Mouse (Mus musculus): Measurements from ENCODE around the gene Uqcr10. TPM values are rescaled to one million over a fixed set of nuclear protein-coding genes. Genes with fewer than 3 reads are reported as not detected.

Gene Uqcr10
- total and polyA plus RNA-seq, 3 experiments = 598 to 1,416 TPM; not detected in 1

GRCm38 (mm10) chr11:4661871-4662495 is 42.2 kb downstream of the Uqcr10 start:
- no peaks in the 10 kb centered on the region for H3K27me3 ChIP-seq (ENCODE audit: control insufficient read depth in 1 of 2, insufficient read depth in 2 of 2, low read length in 2 of 2)
- H3K9me3 ChIP-seq (replicated peaks; ENCODE audit: insufficient read depth, low read length) = no peaks in the 10 kb centered on the region
- H3K9ac ChIP-seq (ENCODE audit: control insufficient read depth, low read depth, low read length, poor library complexity, severe bottlenecking) = no peak overlapping the region
- no peak for DNase-seq (ENCODE audit: low read depth, low spot score)
- peaks cover 20 to 25% of the 10 kb centered on the region in 2 experiments for H3K4me1 ChIP-seq (ENCODE audit: control insufficient read depth in 1 of 2, insufficient read depth in 2 of 2, low read length in 2 of 2)
- H3K4me3 ChIP-seq (ENCODE audit: control insufficient read depth in 1 of 2, insufficient read depth in 1 of 2, low read depth in 2 of 2, low read length in 2 of 2) = no peak overlapping the region
- H3K27ac ChIP-seq (ENCODE audit: control insufficient read depth, low read depth, low read length) = peak overlapping the region; percentile 26; the same call in 1 of the 2 replicates
- H3K79me2 ChIP-seq (ENCODE audit: control insufficient read depth, insufficient read depth, low read length, poor library complexity) = no peaks in the 10 kb centered on the region
- H3K36me3 ChIP-seq (ENCODE audit: control insufficient read depth in 1 of 2, insufficient read depth in 2 of 2, low read length in 2 of 2) = peaks cover 10 to 29% of the 10 kb centered on the region in 2 experiments
- TF ChIP-seq TCF12 (IDR thresholded peaks at IDR 0.05; ENCODE audit: low read depth, low read length) = no peak
- no peak for TF ChIP-seq ELF1 (IDR thresholded peaks at IDR 0.05; ENCODE audit: low read depth, low read length)
- no peak for TF ChIP-seq POLR2AphosphoS2 (IDR thresholded peaks at IDR 0.05; ENCODE audit: low read length)
- no peak for TF ChIP-seq MEF2A (IDR thresholded peaks at IDR 0.05; ENCODE audit: extremely low read depth, insufficient replicate concordance, low read depth, low read length, poor library complexity, severe bottlenecking)
- TF ChIP-seq MAZ (IDR thresholded peaks at IDR 0.05; ENCODE audit: low read depth, low read length) = no peak
- no peak for TF ChIP-seq POLR2A (IDR thresholded peaks at IDR 0.05; ENCODE audit: control insufficient read depth in 1 of 2, insufficient read depth in 1 of 2, low read depth in 1 of 2, low read length in 2 of 2, poor library complexity in 1 of 2)
- no peak for TF ChIP-seq TAL1 (IDR thresholded peaks at IDR 0.05; ENCODE audit: low read length)
- no peak for TF ChIP-seq CHD1 (IDR thresholded peaks at IDR 0.05; ENCODE audit: low read depth, low read length)
- no peak for TF ChIP-seq ZC3H11A (IDR thresholded peaks at IDR 0.05; ENCODE audit: low read depth, low read length)
- no peak for TF ChIP-seq ETS1 (IDR thresholded peaks at IDR 0.05; ENCODE audit: low read depth, low read length)
- no peak for TF ChIP-seq RAD21 (IDR thresholded peaks at IDR 0.05; ENCODE audit: low read depth, low read length)
- TF ChIP-seq NELFE (IDR thresholded peaks at IDR 0.05; ENCODE audit: low read depth, low read length) = no peak
- TF ChIP-seq EP300 (IDR thresholded peaks at IDR 0.05; ENCODE audit: low read depth in 1 of 2, low read length in 2 of 2) = no peak
- TF ChIP-seq ZNF384 (IDR thresholded peaks at IDR 0.05; ENCODE audit: low read depth, low read length) = no peak
- TF ChIP-seq ZMIZ1 (IDR thresholded peaks at IDR 0.05; ENCODE audit: low read depth, low read length) = no peak
- TF ChIP-seq MAFK (IDR thresholded peaks at IDR 0.05; ENCODE audit: borderline replicate concordance, low read depth, low read length) = no peak
- TF ChIP-seq JUND (IDR thresholded peaks at IDR 0.05; ENCODE audit: low read depth, low read length) = no peak
- TF ChIP-seq POLR2AphosphoS5 (IDR thresholded peaks at IDR 0.05; ENCODE audit: borderline replicate concordance, low read depth, low read length) = no peak
- TF ChIP-seq TBP (IDR thresholded peaks at IDR 0.05; ENCODE audit: low read depth, low read length) = no peak
- no peak for TF ChIP-seq MYB (IDR thresholded peaks at IDR 0.05; ENCODE audit: low read depth, low read length)

- Histone ChIP-seq H3K36me3 (ENCODE audit: control insufficient read depth in 1 of 2, insufficient read depth in 2 of 2, low read length in 2 of 2) (peaks cover 10 to 29% of the 10 kb centered on the region in 2 experiments), H3K27ac (ENCODE audit: control insufficient read depth, low read depth, low read length) (peak overlapping the region; percentile 26; the same call in 1 of the 2 replicates), H3K9ac (ENCODE audit: control insufficient read depth, low read depth, low read length, poor library complexity, severe bottlenecking) (no peak overlapping the region)
These were observed 42.8 kb downstream of the Uqcr10 start for GRCm38 (mm10) chr11:4661324-4661723.

More at GRCm38 (mm10) chr11:4661324-4661723, 42.8 kb downstream of the Uqcr10 start:
- Histone ChIP-seq H3K79me2 (ENCODE audit: control insufficient read depth, insufficient read depth, low read length, poor library complexity) (no peaks in the 10 kb centered on the region), H3K9me3 (replicated peaks; ENCODE audit: insufficient read depth, low read length) (no peaks in the 10 kb centered on the region), H3K4me1 (ENCODE audit: control insufficient read depth in 1 of 2, insufficient read depth in 2 of 2, low read length in 2 of 2) (peaks cover 20 to 25% of the 10 kb centered on the region in 2 experiments), H3K27me3 (ENCODE audit: control insufficient read depth in 1 of 2, insufficient read depth in 2 of 2, low read length in 2 of 2) (no peaks in the 10 kb centered on the region), H3K4me3 (ENCODE audit: control insufficient read depth in 1 of 2, insufficient read depth in 1 of 2, low read depth in 2 of 2, low read length in 2 of 2) (no peak overlapping the region)
- TF ChIP-seq UBTF (IDR thresholded peaks at IDR 0.05; ENCODE audit: borderline replicate concordance, insufficient read depth, low read depth, low read length) = no peak
- TF ChIP-seq MEF2A (IDR thresholded peaks at IDR 0.05; ENCODE audit: extremely low read depth, insufficient replicate concordance, low read depth, low read length, poor library complexity, severe bottlenecking) = no peak
- TF ChIP-seq ETS1 (IDR thresholded peaks at IDR 0.05; ENCODE audit: low read depth, low read length) = peak; percentile 41; the same call in 1 of the 2 replicates
- peak; percentile 80; the same call in 1 of the 2 replicates for TF ChIP-seq GABPA (IDR thresholded peaks at IDR 0.05; ENCODE audit: low read depth, low read length)
- 0 out of 4 replicates have a peak, but pooled peaks of 1 of the 2 experiments have one; percentile 23 for TF ChIP-seq EP300 (IDR thresholded peaks at IDR 0.05; ENCODE audit: low read depth in 1 of 2, low read length in 2 of 2)
- peak; percentile 31; the same call in 1 of the 2 replicates for TF ChIP-seq MAFK (IDR thresholded peaks at IDR 0.05; ENCODE audit: borderline replicate concordance, low read depth, low read length)
- TF ChIP-seq USF1 (IDR thresholded peaks at IDR 0.05; ENCODE audit: low read depth, low read length) = no peak
- TF ChIP-seq TCF12 (IDR thresholded peaks at IDR 0.05; ENCODE audit: low read depth, low read length) = 0 out of 2 replicates have a peak, but pooled peaks have one; percentile 12
- DNase-seq (ENCODE audit: low read depth, low spot score) = peak; percentile 68
